Mouse (Mus musculus) cerebellum, adult 2 months (tissue): ENCODE results near the gene Rapgef5.

Experiments used
- CTCF ChIP-seq: fragments of 200-500 bp; IDR thresholded peaks from 2 replicates; pipeline ENCODE4 v1.5.1; 2011; ENCODE audit warnings: low read depth, mild to moderate bottlenecking, control low read depth, low read length, moderate library complexity, borderline replicate concordance; ENCODE audit not compliant: insufficient read depth
- POLR2A ChIP-seq: fragments of 200-500 bp; IDR thresholded peaks from 2 replicates; pipeline ENCODE4 v1.6.1; 2011; ENCODE audit warnings: low read length, control low read depth, borderline replicate concordance; ENCODE audit not compliant: insufficient read depth

DNA sequence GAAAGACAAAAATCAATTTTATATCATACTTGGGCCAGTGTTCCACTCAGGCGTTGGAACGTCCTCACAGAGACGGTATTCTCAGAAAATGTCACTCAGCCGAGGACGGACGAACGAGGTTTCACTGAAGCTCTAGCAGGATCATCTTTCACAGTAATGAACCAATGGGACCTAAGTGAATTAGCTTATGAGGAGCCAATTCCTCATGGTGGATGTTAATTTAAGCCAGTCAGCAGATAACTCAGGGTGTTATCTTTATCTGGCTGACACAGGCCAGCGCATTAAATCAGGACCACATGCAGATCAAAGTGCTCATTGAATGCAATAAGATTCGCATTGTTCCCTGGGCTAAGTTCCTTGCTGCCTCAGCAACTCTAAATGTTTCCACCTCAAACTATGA lies 234.8 kb downstream of the Rapgef5 start:
- TF ChIP-seq CTCF (no peak), POLR2A (no peak)
